Mouse (Mus musculus): Measurements from ENCODE around the gene Wnk2.
"Not testable (repeated sequence)": the region's sequence is repeated elsewhere in the genome, so short reads cannot be mapped to it uniquely, and the experiment has no call there.

The Wnk2 gene

GRCm38 (mm10) chr13:49094667-49095066 lies 53.1 kb downstream of the Wnk2 start:
- in situ Hi-C loops (cut with MseI, MboI), result no loop called here

GRCm38 (mm10) chr13:49093471-49093891 lies 54.3 kb downstream of the Wnk2 start:
- in situ Hi-C loops (cut with MseI, MboI), result no loop called here

GRCm38 (mm10) chr13:49092596-49092995 lies 55.2 kb downstream of the Wnk2 start:
- in situ Hi-C loops (cut with MseI, MboI), result no loop called here

- in situ Hi-C loops (cut with MseI, MboI), result no loop called here
These were observed 57.6 kb downstream of the Wnk2 start for GRCm38 (mm10) chr13:49090176-49090575.

- in situ Hi-C loops (cut with MseI, MboI), result no loop called here
These were observed 58.9 kb downstream of the Wnk2 start for GRCm38 (mm10) chr13:49088874-49089273.

- in situ Hi-C loops (cut with MseI, MboI), result no loop called here
These were observed 60.4 kb downstream of the Wnk2 start for GRCm38 (mm10) chr13:49087420-49087819.

GRCm38 (mm10) chr13:49086431-49086830 lies 61.4 kb downstream of the Wnk2 start:
- in situ Hi-C loops (cut with MseI, MboI), result no loop called here

GRCm38 (mm10) chr13:49085211-49085610 lies 62.6 kb downstream of the Wnk2 start:
- in situ Hi-C loops (cut with MseI, MboI), result no loop called here

- in situ Hi-C loops (cut with MseI, MboI), result no loop called here
These were observed 63.0 kb downstream of the Wnk2 start for GRCm38 (mm10) chr13:49084781-49085180.

GRCm38 (mm10) chr13:49083941-49084340 lies 63.9 kb downstream of the Wnk2 start:
- in situ Hi-C loops (cut with MseI, MboI), result no loop called here

- in situ Hi-C loops (cut with MseI, MboI), result no loop called here
These were observed 65.5 kb downstream of the Wnk2 start for GRCm38 (mm10) chr13:49082151-49082879.

- in situ Hi-C loops (cut with MseI, MboI), result no loop called here
These were observed 71.6 kb downstream of the Wnk2 start for GRCm38 (mm10) chr13:49076196-49076595.

GRCm38 (mm10) chr13:49075377-49075776 lies 72.4 kb downstream of the Wnk2 start:
- in situ Hi-C loops (cut with MseI, MboI), result no loop called here

- in situ Hi-C loops (cut with MseI, MboI), result no loop called here
These were observed 74.5 kb downstream of the Wnk2 start for GRCm38 (mm10) chr13:49073295-49073694.

- in situ Hi-C loops (cut with MseI, MboI), result no loop called here
These were observed 76.0 kb downstream of the Wnk2 start for GRCm38 (mm10) chr13:49071861-49072260.

GRCm38 (mm10) chr13:49069979-49070378 lies 77.8 kb downstream of the Wnk2 start:
- in situ Hi-C loops (cut with MseI, MboI), result no loop called here

GRCm38 (mm10) chr13:49069393-49069792 lies 78.4 kb downstream of the Wnk2 start:
- in situ Hi-C loops (cut with MseI, MboI), result no loop called here

GRCm38 (mm10) chr13:49064257-49064656 lies 83.6 kb downstream of the Wnk2 start:
- in situ Hi-C loops (cut with MseI, MboI), result no loop called here

GRCm38 (mm10) chr13:49060456-49060855 lies 87.4 kb downstream of the Wnk2 start:
- in situ Hi-C loops (cut with MseI, MboI), result no loop called here

- in situ Hi-C loops (cut with MseI, MboI), result no loop called here
These were observed 89.3 kb downstream of the Wnk2 start for GRCm38 (mm10) chr13:49058528-49058927.

GRCm38 (mm10) chr13:49056304-49056703 lies 91.5 kb downstream of the Wnk2 start:
- in situ Hi-C loops (cut with MseI, MboI), result no loop called here

- in situ Hi-C loops (cut with MseI, MboI), result not testable (repeated sequence)
These were observed 93.1 kb downstream of the Wnk2 start for GRCm38 (mm10) chr13:49054753-49055152.

- in situ Hi-C loops (cut with MseI, MboI), result no loop called here
These were observed 94.5 kb downstream of the Wnk2 start for GRCm38 (mm10) chr13:49053333-49053732.

GRCm38 (mm10) chr13:49052512-49052911 lies 95.3 kb downstream of the Wnk2 start:
- in situ Hi-C loops (cut with MseI, MboI), result no loop called here
